Mouse (Mus musculus): Measurements from ENCODE around the gene Camkmt. TPM values are rescaled to one million over a fixed set of nuclear protein-coding genes. Genes with fewer than 3 reads are reported as not detected.

The Camkmt gene
- polyA plus RNA-seq, 1 experiment, result 4.8 TPM

GRCm38 (mm10) chr17:85257348-85257747 lies 167.0 kb downstream of the Camkmt start:
- TF ChIP-seq POLR2A (IDR thresholded peaks at IDR 0.05; ENCODE audit: low read depth, low read length) (no peak), CTCF (IDR thresholded peaks at IDR 0.05; ENCODE audit: borderline replicate concordance, insufficient read depth, low read length) (no peak)
- Histone ChIP-seq H3K27ac (ENCODE audit: insufficient read depth, low read length) (no peak overlapping the region), H3K4me1 (ENCODE audit: control insufficient read depth, insufficient read depth, low read length) (no peaks in the 10 kb centered on the region), H3K4me3 (ENCODE audit: insufficient read depth, low read length) (no peak overlapping the region)

GRCm38 (mm10) chr17:85258703-85259341 lies 168.5 kb downstream of the Camkmt start:
- TF ChIP-seq POLR2A (IDR thresholded peaks at IDR 0.05; ENCODE audit: low read depth, low read length) (no peak), CTCF (IDR thresholded peaks at IDR 0.05; ENCODE audit: borderline replicate concordance, insufficient read depth, low read length) (no peak)

GRCm38 (mm10) chr17:85266831-85267422 lies 176.6 kb downstream of the Camkmt start:
- TF ChIP-seq POLR2A (IDR thresholded peaks at IDR 0.05; ENCODE audit: low read depth, low read length) (no peak), CTCF (IDR thresholded peaks at IDR 0.05; ENCODE audit: borderline replicate concordance, insufficient read depth, low read length) (no peak)
- Histone ChIP-seq H3K4me3 (ENCODE audit: insufficient read depth, low read length) (no peak overlapping the region), H3K4me1 (ENCODE audit: control insufficient read depth, insufficient read depth, low read length) (no peaks in the 10 kb centered on the region), H3K27ac (ENCODE audit: insufficient read depth, low read length) (no peak overlapping the region)

More at GRCm38 (mm10) chr17:85258703-85259341, 168.5 kb downstream of the Camkmt start:
- Histone ChIP-seq H3K4me1 (ENCODE audit: control insufficient read depth, insufficient read depth, low read length) (no peaks in the 10 kb centered on the region), H3K4me3 (ENCODE audit: insufficient read depth, low read length) (no peak overlapping the region), H3K27ac (ENCODE audit: insufficient read depth, low read length) (no peak overlapping the region)

GRCm38 (mm10) chr17:85271466-85272175 lies 181.3 kb downstream of the Camkmt start:
- TF ChIP-seq POLR2A (IDR thresholded peaks at IDR 0.05; ENCODE audit: low read depth, low read length) (no peak), CTCF (IDR thresholded peaks at IDR 0.05; ENCODE audit: borderline replicate concordance, insufficient read depth, low read length) (no peak)
- no peak overlapping the region for H3K27ac ChIP-seq (ENCODE audit: insufficient read depth, low read length)
- H3K4me1 ChIP-seq (ENCODE audit: control insufficient read depth, insufficient read depth, low read length), result no peaks in the 10 kb centered on the region
- H3K4me3 ChIP-seq (ENCODE audit: insufficient read depth, low read length), result no peak overlapping the region

- Histone ChIP-seq H3K27ac (ENCODE audit: insufficient read depth, low read length) (no peak overlapping the region), H3K4me1 (ENCODE audit: control insufficient read depth, insufficient read depth, low read length) (no peaks in the 10 kb centered on the region), H3K4me3 (ENCODE audit: insufficient read depth, low read length) (no peak overlapping the region)
- TF ChIP-seq CTCF (IDR thresholded peaks at IDR 0.05; ENCODE audit: borderline replicate concordance, insufficient read depth, low read length), result no peak
These were observed 189.4 kb downstream of the Camkmt start for GRCm38 (mm10) chr17:85279720-85280119.

- Histone ChIP-seq H3K27ac (ENCODE audit: insufficient read depth, low read length) (no peak overlapping the region), H3K4me3 (ENCODE audit: insufficient read depth, low read length) (no peak overlapping the region), H3K4me1 (ENCODE audit: control insufficient read depth, insufficient read depth, low read length) (no peaks in the 10 kb centered on the region)
- TF ChIP-seq CTCF (IDR thresholded peaks at IDR 0.05; ENCODE audit: borderline replicate concordance, insufficient read depth, low read length), result no peak
- no peak for TF ChIP-seq POLR2A (IDR thresholded peaks at IDR 0.05; ENCODE audit: low read depth, low read length)
These were observed 192.1 kb downstream of the Camkmt start for GRCm38 (mm10) chr17:85282447-85282846.

GRCm38 (mm10) chr17:85291154-85291553 lies 200.8 kb downstream of the Camkmt start:
- H3K4me3 ChIP-seq (ENCODE audit: insufficient read depth, low read length), result no peak overlapping the region
- no peak overlapping the region for H3K27ac ChIP-seq (ENCODE audit: insufficient read depth, low read length)
- TF ChIP-seq POLR2A (IDR thresholded peaks at IDR 0.05; ENCODE audit: low read depth, low read length) (no peak), CTCF (IDR thresholded peaks at IDR 0.05; ENCODE audit: borderline replicate concordance, insufficient read depth, low read length) (no peak)
- no peaks in the 10 kb centered on the region for H3K4me1 ChIP-seq (ENCODE audit: control insufficient read depth, insufficient read depth, low read length)

- Histone ChIP-seq H3K4me1 (ENCODE audit: control insufficient read depth, insufficient read depth, low read length) (no peaks in the 10 kb centered on the region), H3K4me3 (ENCODE audit: insufficient read depth, low read length) (no peak overlapping the region), H3K27ac (ENCODE audit: insufficient read depth, low read length) (no peak overlapping the region)
- TF ChIP-seq POLR2A (IDR thresholded peaks at IDR 0.05; ENCODE audit: low read depth, low read length), result no peak
- TF ChIP-seq CTCF (IDR thresholded peaks at IDR 0.05; ENCODE audit: borderline replicate concordance, insufficient read depth, low read length), result no peak
These were observed 201.2 kb downstream of the Camkmt start for GRCm38 (mm10) chr17:85291601-85292000.

- Histone ChIP-seq H3K27ac (ENCODE audit: insufficient read depth, low read length) (no peak overlapping the region), H3K4me1 (ENCODE audit: control insufficient read depth, insufficient read depth, low read length) (no peaks in the 10 kb centered on the region), H3K4me3 (ENCODE audit: insufficient read depth, low read length) (no peak overlapping the region)
- TF ChIP-seq CTCF (IDR thresholded peaks at IDR 0.05; ENCODE audit: borderline replicate concordance, insufficient read depth, low read length) (no peak), POLR2A (IDR thresholded peaks at IDR 0.05; ENCODE audit: low read depth, low read length) (no peak)
These were observed 201.9 kb downstream of the Camkmt start for GRCm38 (mm10) chr17:85292276-85292675.

GRCm38 (mm10) chr17:85303686-85304085 lies 213.3 kb downstream of the Camkmt start:
- TF ChIP-seq POLR2A (IDR thresholded peaks at IDR 0.05; ENCODE audit: low read depth, low read length), result no peak
- Histone ChIP-seq H3K4me1 (ENCODE audit: control insufficient read depth, insufficient read depth, low read length) (no peaks in the 10 kb centered on the region), H3K4me3 (ENCODE audit: insufficient read depth, low read length) (no peak overlapping the region), H3K27ac (ENCODE audit: insufficient read depth, low read length) (no peak overlapping the region)

Data from embryonic fibroblast, embryonic 13.5 days (primary cell).